Mouse (Mus musculus) urinary bladder, postnatal 36 days (tissue): Measurements from ENCODE around the gene Vmn1r67.

ENCODE experiments used
- DNase-seq, 2 experiments: peaks; one replicate each; pipeline ENCODE4 v3.0.0; 2022; ENCODE audit warnings: low spot score in 2 of 2, mixed read lengths in 1 of 2

Gene Vmn1r67

GRCm38 (mm10) chr7:10443031-10443430 lies at the start of gene Vmn1r67:
TSS of gene Vmn1r67 (plus strand) at chr7:10443331.
- DNase-seq, result no peak

GRCm38 (mm10) chr7:10458166-10458565 lies 15.0 kb downstream of the Vmn1r67 start:
- DNase-seq, result no peak

- DNase-seq, result no peak
Observed at GRCm38 (mm10) chr7:10479813-10480212, 36.7 kb downstream of the Vmn1r67 start.

GRCm38 (mm10) chr7:10480588-10481233 lies 37.6 kb downstream of the Vmn1r67 start:
- no peak for DNase-seq

- peak; percentile 26 to 37 for DNase-seq
Observed at GRCm38 (mm10) chr7:10494786-10495521, 51.8 kb downstream of the Vmn1r67 start, which contains the start of gene Zik1. TSS of gene Zik1 (minus strand) at chr7:10495394.

- DNase-seq, result no peak
Observed at GRCm38 (mm10) chr7:10495578-10495977, 52.4 kb downstream of the Vmn1r67 start.
